Mouse (Mus musculus) myocyte (in vitro differentiated cells): ENCODE data around the gene Scn4a. TPM values are rescaled to one million over a fixed set of nuclear protein-coding genes. Genes with fewer than 3 reads are reported as not detected.

Source experiments
- H3K27me3 ChIP-seq: one replicate; pipeline ENCODE4 v1.6.1; 2011; ENCODE audit not compliant: control insufficient read depth, insufficient read depth, insufficient read length
- H3K36me3 ChIP-seq: one replicate; pipeline ENCODE4 v1.6.1; 2011; ENCODE audit not compliant: control insufficient read depth, insufficient read depth
- H3K4me2 ChIP-seq: one replicate; pipeline ENCODE4 v1.6.1; 2011; ENCODE audit warnings: low read depth, control low read depth
- H3K4me3 ChIP-seq: one replicate; pipeline ENCODE4 v1.5.1; 2011; ENCODE audit warnings: mild to moderate bottlenecking, control low read depth, moderate library complexity
- H3K79me2 ChIP-seq: one replicate; pipeline ENCODE4 v1.6.1; 2011; ENCODE audit not compliant: control insufficient read depth, insufficient read depth
- H3ac ChIP-seq: one replicate; pipeline ENCODE4 v1.6.1; 2011; ENCODE audit not compliant: control insufficient read depth, insufficient read length
- CEBPB ChIP-seq: IDR thresholded peaks from 2 replicates; pipeline ENCODE4 v1.6.1; 2011; ENCODE audit warnings: mild to moderate bottlenecking, moderate library complexity; ENCODE audit not compliant: poor library complexity, insufficient read depth, severe bottlenecking
- E2F4 ChIP-seq: IDR thresholded peaks from one replicate; pipeline ENCODE4 v1.6.1; 2011; ENCODE audit warnings: mild to moderate bottlenecking, control low read depth, moderate library complexity; ENCODE audit not compliant: insufficient read depth
- MAX ChIP-seq: IDR thresholded peaks from one replicate; pipeline ENCODE4 v1.6.1; 2011; ENCODE audit warnings: low read depth, mild to moderate bottlenecking, control low read depth
- MYOD1 ChIP-seq, 3 experiments: IDR thresholded peaks; one replicate each; pipeline ENCODE4 v1.6.1; 2011; ENCODE audit warnings: control low read depth in 2 of 3, low read depth in 2 of 3, mild to moderate bottlenecking in 2 of 3, moderate library complexity in 1 of 3; ENCODE audit not compliant: insufficient read length in 2 of 3, control insufficient read depth in 1 of 3
- MYOG ChIP-seq, 3 experiments: IDR thresholded peaks; one replicate each; pipeline ENCODE4 v1.6.1; 2011; ENCODE audit warnings: control low read depth in 2 of 3, low read depth in 2 of 3, mild to moderate bottlenecking in 2 of 3; ENCODE audit not compliant: insufficient read length in 2 of 3, control insufficient read depth in 1 of 3, insufficient read depth in 1 of 3
- POLR2A ChIP-seq: IDR thresholded peaks from one replicate; pipeline ENCODE4 v1.6.1; 2011; ENCODE audit warnings: low read depth, mild to moderate bottlenecking, control low read depth, moderate library complexity; ENCODE audit not compliant: insufficient read length
- POLR2AphosphoS2 ChIP-seq: IDR thresholded peaks from one replicate; pipeline ENCODE4 v1.6.1; 2011; ENCODE audit warnings: low read depth, control low read depth; ENCODE audit not compliant: insufficient read length
- REST ChIP-seq: IDR thresholded peaks from one replicate; pipeline ENCODE4 v1.6.1; 2011; ENCODE audit warnings: mild to moderate bottlenecking, control low read depth, moderate library complexity; ENCODE audit not compliant: insufficient read depth, insufficient read length
- SRF ChIP-seq: IDR thresholded peaks from one replicate; pipeline ENCODE4 v1.6.1; 2011; ENCODE audit warnings: low read depth; ENCODE audit not compliant: control insufficient read depth, insufficient read length
- TCF12 ChIP-seq: IDR thresholded peaks from one replicate; pipeline ENCODE4 v1.6.1; 2011; ENCODE audit warnings: mild to moderate bottlenecking, control low read depth; ENCODE audit not compliant: poor library complexity, insufficient read depth, severe bottlenecking
- TCF3 ChIP-seq: IDR thresholded peaks from one replicate; pipeline ENCODE4 v1.6.1; 2011; ENCODE audit warnings: low read depth, control low read depth; ENCODE audit not compliant: insufficient read length
- USF1 ChIP-seq: IDR thresholded peaks from one replicate; pipeline ENCODE4 v1.6.1; 2011; ENCODE audit warnings: low read depth, mild to moderate bottlenecking, control low read depth, moderate library complexity
- polyA plus RNA-seq: library from polyadenylated mRNA; unstranded; fragments of >200 nt; fragmentation: generic; extraction: Trizol; gene quantifications from one replicate; pipeline ENCODE4 v1.2.1, GENCODE M21; 2012; ENCODE audit warnings: missing spikeins

The Scn4a gene
- polyA plus RNA-seq, 1 experiment: 15.3 TPM

DNA sequence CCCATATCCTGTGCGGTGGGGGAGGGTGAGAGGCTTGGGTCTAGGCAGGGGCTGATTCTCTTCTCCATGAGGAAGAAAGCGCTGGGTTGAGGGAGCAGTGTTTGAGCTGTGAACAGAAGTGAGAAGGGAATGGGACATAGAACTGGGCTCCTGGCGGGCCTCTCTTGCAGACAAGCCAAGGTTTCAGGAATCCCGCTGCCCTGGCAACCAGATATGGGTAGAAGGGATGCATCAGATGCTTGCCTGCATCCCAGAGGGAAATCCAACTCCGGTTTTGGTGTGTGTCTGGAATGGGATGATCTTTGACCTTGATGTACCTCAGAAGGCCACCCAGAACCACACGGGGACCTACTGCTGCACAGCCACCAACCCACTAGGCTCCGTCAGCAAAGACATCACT, 66.9 kb downstream of the Scn4a start:
- Histone ChIP-seq H3K36me3 (no peaks in the 10 kb centered on the region), H3K4me3 (no peak overlapping the region), H3K79me2 (no peaks in the 10 kb centered on the region), H3K27me3 (no peaks in the 10 kb centered on the region), H3ac (no peak overlapping the region), H3K4me2 (no peak overlapping the region)
- no peak for TF ChIP-seq MYOG (IDR thresholded peaks at IDR 0.05; ENCODE audit: control insufficient read depth in 1 of 3, insufficient read depth in 1 of 3, insufficient read length in 2 of 3, low read depth in 2 of 3)
- TF ChIP-seq CEBPB: no peak
- TF ChIP-seq TCF3: no peak
- no peak for TF ChIP-seq E2F4
- no peak for TF ChIP-seq TCF12

DNA sequence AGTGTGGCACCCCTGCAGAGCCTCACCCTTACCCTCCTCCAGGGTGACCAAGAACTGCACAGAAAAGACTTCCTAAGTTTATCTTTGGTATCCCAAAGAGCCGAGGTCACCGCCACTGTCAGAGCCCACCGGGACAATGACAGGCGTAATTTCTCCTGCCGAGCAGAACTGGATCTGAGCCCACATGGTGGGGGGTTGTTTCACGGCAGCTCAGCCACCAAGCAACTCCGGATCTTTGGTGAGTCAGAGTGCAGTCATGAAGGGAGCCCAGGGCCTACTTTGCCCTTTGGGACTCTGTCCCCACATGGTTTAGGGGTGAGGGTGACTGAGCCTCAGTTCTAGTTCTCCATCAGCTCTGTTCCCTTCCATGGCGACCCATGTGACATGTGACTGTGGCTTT, 69.0 kb downstream of the Scn4a start:
- H3K4me2 ChIP-seq: no peak overlapping the region
- no peak overlapping the region for H3ac ChIP-seq
- H3K4me3 ChIP-seq: no peak overlapping the region
- no peaks in the 10 kb centered on the region for H3K79me2 ChIP-seq
- no peaks in the 10 kb centered on the region for H3K27me3 ChIP-seq
- no peaks in the 10 kb centered on the region for H3K36me3 ChIP-seq
- TF ChIP-seq POLR2A (no peak), MAX (no peak), TCF3 (no peak), POLR2AphosphoS2 (no peak), REST (no peak), CEBPB (no peak), SRF (no peak), MYOG (IDR thresholded peaks at IDR 0.05; ENCODE audit: control insufficient read depth in 1 of 3, insufficient read depth in 1 of 3, insufficient read length in 2 of 3, low read depth in 2 of 3) (no peak), USF1 (no peak), TCF12 (no peak), MYOD1 (IDR thresholded peaks at IDR 0.05; ENCODE audit: control insufficient read depth in 1 of 3, insufficient read length in 2 of 3, low read depth in 2 of 3) (no peak), E2F4 (no peak)

DNA sequence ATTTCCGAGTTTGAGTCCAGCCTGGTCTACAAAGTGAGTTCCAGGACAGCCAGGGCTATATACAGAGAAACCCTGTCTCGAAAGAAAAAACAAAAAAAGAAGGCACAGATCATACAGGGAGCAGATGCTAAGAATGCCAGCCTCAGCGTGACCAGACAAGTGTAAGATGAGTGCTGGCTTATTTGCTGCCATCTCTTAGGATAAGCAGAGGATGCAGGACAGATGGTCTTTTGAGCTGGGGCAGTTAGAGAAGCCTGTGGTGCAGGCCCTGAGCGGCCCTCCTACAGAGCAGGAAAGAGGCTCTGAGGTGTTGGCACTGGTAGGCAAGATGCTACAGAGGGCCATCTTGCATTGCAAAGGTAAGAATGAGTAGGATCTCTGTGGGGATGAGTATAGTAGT, 69.7 kb downstream of the Scn4a start:
- no peak for TF ChIP-seq MYOG (IDR thresholded peaks at IDR 0.05; ENCODE audit: control insufficient read depth in 1 of 3, insufficient read depth in 1 of 3, insufficient read length in 2 of 3, low read depth in 2 of 3)
- TF ChIP-seq POLR2A: no peak
- no peak for TF ChIP-seq POLR2AphosphoS2
- no peak for TF ChIP-seq REST
- TF ChIP-seq MYOD1 (IDR thresholded peaks at IDR 0.05; ENCODE audit: control insufficient read depth in 1 of 3, insufficient read length in 2 of 3, low read depth in 2 of 3): no peak
- no peak for TF ChIP-seq E2F4
- no peak for TF ChIP-seq TCF12
- no peak for TF ChIP-seq MAX
- no peak for TF ChIP-seq SRF
- no peak for TF ChIP-seq CEBPB
- TF ChIP-seq USF1: no peak
- TF ChIP-seq TCF3: no peak
- no peak overlapping the region for H3K4me2 ChIP-seq
- H3ac ChIP-seq: no peak overlapping the region
- H3K27me3 ChIP-seq: no peaks in the 10 kb centered on the region
- no peak overlapping the region for H3K4me3 ChIP-seq
- H3K36me3 ChIP-seq: no peaks in the 10 kb centered on the region
- no peaks in the 10 kb centered on the region for H3K79me2 ChIP-seq

DNA sequence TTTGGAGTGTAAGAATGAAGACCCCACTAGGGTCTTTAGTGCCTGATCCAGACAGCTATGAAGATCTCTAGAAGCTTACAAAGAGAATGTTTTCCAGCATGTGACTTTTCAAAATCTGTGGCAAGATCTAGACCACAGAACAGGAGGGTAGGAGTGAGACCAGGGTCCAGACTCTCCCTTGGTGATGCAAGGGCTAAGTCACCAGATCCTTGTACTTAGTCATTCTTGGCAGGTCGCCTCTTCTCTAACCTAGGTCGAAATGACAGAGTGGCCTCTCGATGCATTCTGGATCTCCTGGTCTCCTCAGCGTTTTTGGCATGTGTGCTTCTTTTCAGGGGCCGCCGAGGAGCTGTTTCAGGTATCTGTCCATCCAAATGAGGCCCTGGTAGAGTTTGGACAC, 70.6 kb downstream of the Scn4a start:
- H3K4me2 ChIP-seq: no peak overlapping the region
- no peak overlapping the region for H3K4me3 ChIP-seq
- no peaks in the 10 kb centered on the region for H3K27me3 ChIP-seq
- TF ChIP-seq CEBPB: peak; percentile 35; the same call in 1 of the 2 replicates
- no peak for TF ChIP-seq POLR2A
- H3ac ChIP-seq: no peak overlapping the region
- no peaks in the 10 kb centered on the region for H3K79me2 ChIP-seq
- H3K36me3 ChIP-seq: no peaks in the 10 kb centered on the region

DNA sequence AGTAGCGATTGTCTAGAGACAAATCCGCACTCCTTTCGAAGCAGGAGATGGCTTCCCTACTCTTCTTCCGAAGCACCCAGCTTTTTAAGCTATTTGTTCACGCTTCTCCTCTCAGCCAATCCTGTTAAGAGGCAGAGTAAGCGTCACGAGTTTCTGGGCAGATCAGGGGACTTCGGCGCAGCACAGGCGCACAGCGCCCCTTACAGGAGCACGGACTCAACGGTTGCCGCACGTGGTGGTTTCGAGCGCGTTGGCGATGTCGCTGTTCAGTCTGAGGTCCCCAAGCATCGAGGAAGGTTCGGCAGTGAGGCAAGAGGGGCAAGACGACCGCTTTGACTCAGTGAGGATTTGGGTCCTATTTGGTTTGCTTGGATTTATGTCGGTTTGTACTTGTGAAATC, 76.6 kb downstream of the Scn4a start, which contains the start of gene Tcam1:
Tcam1 (plus strand) TSS at position 219 of the 400 bp plus-strand sequence.
- TF ChIP-seq MYOG (IDR thresholded peaks at IDR 0.05; ENCODE audit: control insufficient read depth in 1 of 3, insufficient read depth in 1 of 3, insufficient read length in 2 of 3, low read depth in 2 of 3) (no peak), REST (no peak), POLR2AphosphoS2 (peak; percentile 34), MYOD1 (IDR thresholded peaks at IDR 0.05; ENCODE audit: control insufficient read depth in 1 of 3, insufficient read length in 2 of 3, low read depth in 2 of 3) (peak in 1 of 3 experiments; percentile 47)
- Histone ChIP-seq H3K27me3 (no peaks in the 10 kb centered on the region), H3K79me2 (peaks cover 8% of the 10 kb centered on the region), H3K4me2 (peak within 1 kb of the TSS; percentile 60), H3K4me3 (no peak within 1 kb of the TSS), H3K36me3 (no peaks in the 10 kb centered on the region), H3ac (no peak within 1 kb of the TSS)
